Mouse (Mus musculus) adrenal gland, adult 2 months (tissue): ENCODE measurements at regions not wholly inside any gene's neighbourhood (a gene's known extent, or its start where the extent isn't known, plus 50 kb on each side); places are given as distances from the start of the nearest gene placed in this dataset.

Experiments
- DNase-seq: peaks from one replicate; pipeline ENCODE4 v3.0.0; 2021

- no peak for DNase-seq
Observed at GRCm38 (mm10) chr1:69376923-69377706, 269.3 kb upstream of the Erbb4 start.

GRCm38 (mm10) chr1:69375246-69375645, 267.4 kb upstream of the Erbb4 start:
- DNase-seq = no peak

- no peak for DNase-seq
Observed at GRCm38 (mm10) chr1:69370078-69370477, 262.2 kb upstream of the Erbb4 start.

GRCm38 (mm10) chr1:69367531-69367930, 259.7 kb upstream of the Erbb4 start:
- DNase-seq = peak; percentile 68

- DNase-seq = no peak
Observed at GRCm38 (mm10) chr1:69364069-69364468, 256.2 kb upstream of the Erbb4 start.

GRCm38 (mm10) chr1:69357548-69357947, 249.7 kb upstream of the Erbb4 start:
- DNase-seq = no peak

GRCm38 (mm10) chr1:69350417-69350816, 242.6 kb upstream of the Erbb4 start:
- no peak for DNase-seq

GRCm38 (mm10) chr1:69349826-69350225, 242.0 kb upstream of the Erbb4 start:
- no peak for DNase-seq

- DNase-seq = no peak
Observed at GRCm38 (mm10) chr1:69342100-69342499, 234.2 kb upstream of the Erbb4 start.

- DNase-seq = no peak
Observed at GRCm38 (mm10) chr1:69340481-69340880, 232.6 kb upstream of the Erbb4 start.

GRCm38 (mm10) chr1:69331418-69332254, 223.8 kb upstream of the Erbb4 start:
- no peak for DNase-seq

- DNase-seq = no peak
Observed at GRCm38 (mm10) chr1:69329399-69329798, 221.5 kb upstream of the Erbb4 start.

- no peak for DNase-seq
Observed at GRCm38 (mm10) chr1:69326711-69327110, 218.9 kb upstream of the Erbb4 start.

- no peak for DNase-seq
Observed at GRCm38 (mm10) chr1:69319526-69319925, 211.7 kb upstream of the Erbb4 start.

GRCm38 (mm10) chr1:69296816-69297215, 189.0 kb upstream of the Erbb4 start:
- no peak for DNase-seq

GRCm38 (mm10) chr1:69291329-69291728, 183.5 kb upstream of the Erbb4 start:
- DNase-seq = no peak

GRCm38 (mm10) chr1:69286374-69286773, 178.5 kb upstream of the Erbb4 start:
- no peak for DNase-seq

- DNase-seq = no peak
Observed at GRCm38 (mm10) chr1:69277428-69277827, 169.6 kb upstream of the Erbb4 start.

GRCm38 (mm10) chr1:69247691-69248090, 139.8 kb upstream of the Erbb4 start:
- DNase-seq = no peak

GRCm38 (mm10) chr1:69242289-69242909, 134.5 kb upstream of the Erbb4 start:
- no peak for DNase-seq

- peak; percentile 67 for DNase-seq
Observed at GRCm38 (mm10) chr1:69241502-69242214, 133.8 kb upstream of the Erbb4 start.

GRCm38 (mm10) chr1:69227864-69228263, 120.0 kb upstream of the Erbb4 start:
- DNase-seq = peak; percentile 58
